Mouse (Mus musculus) B cell, adult 62 days (primary cell): ENCODE measurements around the gene Cuta. TPM values are rescaled to one million over a fixed set of nuclear protein-coding genes. Genes with fewer than 3 reads are reported as not detected.

Experiments
- total RNA-seq: library from RNA; stranded (reverse); gene quantifications from 4 replicates; pipeline ENCODE4 v1.2.4, GENCODE M21; 2023

Gene Cuta
- 60.4 to 83.0 TPM (median 76.6 TPM) in 4 replicates for total RNA-seq

GRCm38 (mm10) chr17:26939178-26939972 is at the start of gene Cuta:
Gene Cuta, minus strand, starts transcription at chr17:26939569.

GRCm38 (mm10) chr17:26972703-26973574 is 33.6 kb upstream of the Cuta start, which contains the start of gene Zbtb9:
Gene Zbtb9, plus strand, starts transcription at chr17:26973167.

GRCm38 (mm10) chr17:26941031-26941789 is 1.8 kb upstream of the Cuta start, which contains the start of gene Syngap1:
Gene Syngap1, plus strand, starts transcription at chr17:26941253.

GRCm38 (mm10) chr17:26932839-26933398 is 6.5 kb downstream of the Cuta start, which contains the start of gene Phf1:
Gene Phf1, plus strand, starts transcription at chr17:26933052.

GRCm38 (mm10) chr17:26916711-26917482 is 22.5 kb downstream of the Cuta start, which contains the start of gene Kifc5b:
Gene Kifc5b, plus strand, starts transcription at chr17:26917091.

Other genes starting within 250 kb of the Cuta start
- 129 to 152 TPM (median 139 TPM) in 4 replicates for gene Crebrf, start 223.9 kb downstream of the Cuta start, total RNA-seq
- 38.8 to 43.3 TPM (median 41.2 TPM) in 4 replicates for gene Bnip1, start 158.5 kb downstream of the Cuta start, total RNA-seq
- gene Nkx2-5, start 94.6 kb downstream of the Cuta start, total RNA-seq: not detected in 4 replicates
- gene Kifc5b, start 22.5 kb downstream of the Cuta start, total RNA-seq: 3.4 to 6.8 TPM (median 5.4 TPM) in 4 replicates
- gene Phf1, start 6.5 kb downstream of the Cuta start, total RNA-seq: 113 to 121 TPM (median 117 TPM) in 4 replicates
- 2.5 to 4.4 TPM (median 3.3 TPM) in 4 replicates for gene Syngap1, start 1.7 kb upstream of the Cuta start, total RNA-seq
- gene Zbtb9, start 33.6 kb upstream of the Cuta start, total RNA-seq: 17.3 to 20.1 TPM (median 19.1 TPM) in 4 replicates
- gene Bak1, start 89.4 kb upstream of the Cuta start, total RNA-seq: 34.5 to 42.9 TPM (median 37.8 TPM) in 4 replicates
- 183 to 197 TPM (median 194 TPM) in 4 replicates for gene Itpr3, start 117.7 kb upstream of the Cuta start, total RNA-seq
- gene Uqcc2, start 194.3 kb upstream of the Cuta start, total RNA-seq: 42.1 to 53.9 TPM (median 47.5 TPM) in 4 replicates
- gene Ip6k3, start 228.2 kb upstream of the Cuta start, total RNA-seq: not detected in 4 replicates